Mouse (Mus musculus) hematopoietic stem cell, adult 5-6 weeks (primary cell): ENCODE results near the gene Ubl3. TPM values are rescaled to one million over a fixed set of nuclear protein-coding genes. Genes with fewer than 3 reads are reported as not detected.

ENCODE experiments used
- ATAC-seq, 2 experiments: fragments of 125-278 bp in 1 of 2; replicated peaks in 1 of 2; 2 replicates each; pipeline ENCODE4 v1.8.0; 2016 to 2017; ENCODE audit warnings: inconsistent platforms in 2 of 2, mild to moderate bottlenecking in 2 of 2, moderate number of reproducible peaks in 2 of 2, low read depth in 1 of 2, moderate TSS enrichment in 1 of 2; ENCODE audit not compliant: low FRiP score in 2 of 2, poor library complexity in 2 of 2, severe bottlenecking in 2 of 2, insufficient read depth in 1 of 2, low TSS enrichment in 1 of 2
- total RNA-seq: library from RNA; stranded (forward); fragments of 172-1452, 232-1000 nt; gene quantifications from 2 replicates; pipeline ENCODE4 v1.2.3, GENCODE M21; 2017

Gene Ubl3
- total RNA-seq, result 40.5 and 45.2 TPM in 2 replicates

DNA sequence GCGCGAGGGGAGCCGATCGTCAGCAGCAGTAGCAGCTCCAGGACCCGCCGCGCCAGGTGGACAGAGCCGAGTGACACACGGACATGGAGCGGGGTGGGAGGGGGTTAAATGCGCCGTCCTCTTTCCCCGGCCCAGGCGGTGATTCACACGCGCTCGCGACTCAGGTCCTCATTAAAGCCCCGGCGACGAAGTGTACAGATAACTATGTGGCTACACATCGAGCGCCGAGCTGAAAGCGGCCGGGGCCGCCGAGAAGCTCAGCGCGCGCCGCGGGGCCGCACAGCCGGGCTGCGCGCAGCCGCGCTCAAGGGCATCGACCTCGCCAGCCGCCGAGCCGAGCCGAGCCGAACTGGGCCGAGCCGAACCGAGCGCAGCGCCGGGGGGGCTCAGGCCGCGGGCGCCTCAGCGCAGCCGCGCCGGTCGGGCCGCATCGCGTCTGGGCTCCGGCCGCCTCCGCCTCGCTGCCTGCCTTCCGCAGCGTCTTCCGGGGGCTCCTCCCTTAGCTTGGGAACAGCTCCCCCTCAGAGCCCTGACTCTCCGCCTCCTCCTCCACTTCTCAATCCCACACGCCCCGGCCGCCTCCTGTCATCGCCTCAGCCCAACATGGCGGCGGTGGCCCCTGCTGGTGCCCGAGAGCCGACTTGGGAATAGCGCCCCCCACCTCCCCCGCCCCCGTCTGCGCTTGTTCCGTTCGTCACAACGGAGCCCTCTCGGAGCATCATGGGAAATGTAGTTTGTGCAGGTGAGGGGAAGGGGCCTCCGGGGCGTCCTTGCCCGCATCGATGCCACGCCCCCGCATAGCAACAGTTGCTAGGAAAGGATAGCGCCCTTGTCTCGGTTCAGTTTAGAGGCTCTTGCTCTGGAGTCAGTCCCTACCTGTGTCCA is at the start of gene Ubl3:
Gene Ubl3 (minus strand): TSS at position 603 of the 885 bp plus-strand sequence.
- peak; percentile 64 to 69 for ATAC-seq

DNA sequence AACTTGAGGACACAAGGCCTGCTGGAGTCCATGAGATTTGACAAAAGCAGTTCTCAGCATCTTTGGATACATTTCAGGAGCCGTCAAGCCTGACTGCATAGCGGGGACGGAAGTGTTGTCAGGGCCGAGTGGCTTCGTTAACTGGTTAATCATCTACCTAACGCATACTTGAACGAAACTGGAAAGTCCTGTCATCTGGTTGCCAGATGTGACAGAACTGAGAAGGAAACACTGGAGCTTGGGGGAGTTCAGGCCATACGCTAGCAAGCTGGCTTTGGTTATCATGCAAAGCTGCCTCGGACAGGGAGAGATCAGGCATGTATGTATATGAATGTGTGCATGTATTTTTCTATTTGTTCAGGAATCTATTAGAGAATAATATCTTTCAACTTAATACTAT is 45.8 kb upstream of the Ubl3 start:
- ATAC-seq, result no peak

DNA sequence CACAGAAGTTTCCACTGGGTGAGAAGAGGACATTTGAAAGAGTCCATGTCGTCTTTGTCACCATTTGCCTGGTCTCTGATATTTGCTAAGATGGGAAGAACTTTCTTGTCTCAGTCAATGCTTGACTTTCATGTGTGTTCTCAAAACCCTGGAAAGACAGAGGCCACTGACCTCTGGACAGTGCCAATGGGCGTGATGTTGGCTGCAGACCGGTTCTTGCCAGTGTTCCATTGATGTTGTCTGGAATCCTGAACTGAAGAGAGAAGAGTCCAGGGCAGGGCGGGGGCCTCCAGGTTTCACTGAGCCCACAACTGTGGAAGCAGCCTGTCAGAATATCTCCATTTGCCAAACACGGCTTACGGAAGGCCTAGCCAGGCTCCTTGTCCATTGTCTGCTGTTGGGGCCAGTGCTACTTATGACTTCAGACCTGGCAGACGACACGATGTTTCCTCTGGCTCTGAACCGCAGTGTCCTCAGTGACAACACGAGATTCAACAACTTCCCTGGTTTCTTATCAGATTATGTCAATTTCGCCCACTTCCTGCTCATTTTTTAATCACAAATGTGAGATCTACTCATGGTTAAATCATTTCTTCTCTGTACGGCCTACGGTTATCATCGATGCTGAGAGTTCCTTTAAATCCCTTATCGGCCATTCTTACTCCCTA is 43.6 kb upstream of the Ubl3 start:
- ATAC-seq, result no peak

DNA sequence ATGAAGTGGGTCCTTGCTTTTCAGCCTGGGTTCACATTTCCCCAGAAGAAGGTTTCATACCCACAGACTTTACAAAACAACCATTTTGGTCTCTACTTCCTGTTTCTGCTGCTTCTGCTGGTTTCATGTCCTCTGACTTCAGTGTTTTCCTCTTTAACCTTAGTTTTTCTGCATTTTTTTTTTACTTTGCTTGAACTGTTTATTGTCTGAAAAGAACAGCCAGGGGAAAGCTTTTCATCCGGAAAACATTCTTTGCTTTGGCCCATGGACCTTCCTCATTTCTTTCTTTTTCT is 42.8 kb upstream of the Ubl3 start:
- ATAC-seq, result peak in 1 of 2 experiments; percentile 42; a peak in 1 of 4 replicates

DNA sequence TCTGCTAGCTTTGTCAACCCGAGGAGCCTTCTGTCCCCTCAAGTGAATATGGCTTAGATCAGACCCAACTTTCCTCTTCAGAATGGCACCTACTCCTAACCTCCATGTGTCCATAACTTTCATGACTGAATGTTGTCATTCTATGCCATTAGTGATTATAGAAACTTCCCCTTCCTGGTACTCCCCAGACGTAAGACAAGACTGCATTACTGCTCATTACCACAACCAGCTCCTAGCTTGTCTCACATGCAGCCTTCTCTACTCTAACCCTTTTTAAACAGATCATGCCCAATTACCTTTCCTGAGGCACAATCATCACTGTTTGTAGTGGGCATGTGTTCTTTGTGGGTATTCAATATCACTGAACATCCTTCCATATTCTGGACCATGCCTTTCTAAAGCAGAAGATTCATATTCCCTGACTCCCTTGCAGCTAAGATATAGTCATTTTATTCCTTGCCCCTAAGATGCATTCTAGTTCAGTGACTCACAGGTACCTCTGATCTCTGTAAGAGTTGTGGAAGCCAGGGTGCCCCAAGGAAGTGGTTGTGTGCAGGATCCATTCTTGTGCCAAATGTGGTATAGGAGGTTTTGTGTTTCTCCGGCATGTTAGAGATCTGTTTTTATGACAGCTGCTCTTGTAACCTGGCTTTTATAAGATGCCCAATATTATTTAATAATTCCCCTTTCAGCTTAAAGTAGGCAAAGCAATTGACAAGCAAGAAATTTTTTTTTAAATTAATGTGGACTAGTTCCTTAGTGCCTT is 42.3 kb upstream of the Ubl3 start:
- ATAC-seq, result no peak

GRCm38 (mm10) chr5:148593607-148594006 is 41.0 kb upstream of the Ubl3 start:
- ATAC-seq, result no peak

DNA sequence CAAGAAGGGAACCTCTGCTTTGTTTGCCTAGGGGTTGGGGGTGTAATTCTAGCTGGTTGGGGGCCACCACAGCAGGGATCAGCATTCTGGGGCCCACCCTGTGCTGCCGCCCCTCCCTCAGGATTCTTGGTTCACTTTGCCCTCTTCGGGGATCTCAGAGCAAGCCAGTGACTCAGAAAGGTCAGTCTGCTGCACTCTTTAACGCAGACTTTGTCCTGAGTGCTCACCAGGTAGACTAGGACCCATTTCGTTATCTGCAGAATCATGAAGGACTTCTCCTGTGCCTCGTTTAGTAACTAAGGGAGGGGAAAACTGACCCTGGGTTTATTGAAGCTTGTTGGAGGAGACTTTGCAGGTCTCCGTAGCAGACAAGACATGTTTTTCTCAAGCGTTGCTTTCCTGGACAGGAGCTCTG is 38.9 kb upstream of the Ubl3 start:
- no peak for ATAC-seq

DNA sequence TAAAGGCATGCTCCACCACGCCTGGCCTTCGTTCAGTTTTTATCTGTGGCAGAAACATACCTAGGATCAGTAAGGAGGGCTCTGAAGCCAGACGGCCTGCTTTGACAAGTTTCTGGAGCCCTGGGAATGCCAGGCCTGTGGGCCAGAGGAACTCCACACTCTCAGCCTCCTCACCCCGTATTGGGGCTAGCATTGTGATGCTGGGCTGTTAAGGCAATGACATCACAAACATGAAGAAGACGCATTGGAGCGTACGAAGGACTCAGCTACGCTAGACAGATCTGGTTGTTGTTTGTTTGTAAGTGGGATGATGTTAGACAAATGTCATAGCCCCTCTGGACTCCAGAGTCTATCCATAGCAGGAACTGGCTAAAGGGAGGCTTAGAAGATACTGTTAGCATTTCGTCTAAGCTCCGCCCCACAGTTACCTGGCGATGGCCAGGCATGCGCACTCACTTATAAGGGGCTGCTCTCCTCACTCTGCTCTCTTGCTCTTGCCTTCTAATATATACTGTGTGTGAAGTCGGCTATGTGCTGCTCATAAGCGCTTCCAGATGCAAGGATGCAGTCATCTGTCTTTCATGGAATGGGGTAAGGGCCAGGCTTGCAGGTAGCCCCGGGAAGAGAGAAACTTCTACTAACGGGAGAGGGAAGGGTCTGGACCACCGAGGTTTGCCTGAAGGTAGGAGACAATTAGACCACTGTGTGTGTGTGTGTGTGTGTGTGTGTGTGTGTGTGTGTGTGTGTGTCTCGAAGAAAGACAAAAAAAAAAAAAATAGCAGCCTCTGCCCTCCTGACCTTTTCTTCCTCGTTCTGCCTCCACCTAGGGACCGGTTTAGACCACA is 38.2 kb upstream of the Ubl3 start:
- ATAC-seq, result no peak

- ATAC-seq, result no peak
Measured at GRCm38 (mm10) chr5:148588987-148589386, 36.4 kb upstream of the Ubl3 start.

DNA sequence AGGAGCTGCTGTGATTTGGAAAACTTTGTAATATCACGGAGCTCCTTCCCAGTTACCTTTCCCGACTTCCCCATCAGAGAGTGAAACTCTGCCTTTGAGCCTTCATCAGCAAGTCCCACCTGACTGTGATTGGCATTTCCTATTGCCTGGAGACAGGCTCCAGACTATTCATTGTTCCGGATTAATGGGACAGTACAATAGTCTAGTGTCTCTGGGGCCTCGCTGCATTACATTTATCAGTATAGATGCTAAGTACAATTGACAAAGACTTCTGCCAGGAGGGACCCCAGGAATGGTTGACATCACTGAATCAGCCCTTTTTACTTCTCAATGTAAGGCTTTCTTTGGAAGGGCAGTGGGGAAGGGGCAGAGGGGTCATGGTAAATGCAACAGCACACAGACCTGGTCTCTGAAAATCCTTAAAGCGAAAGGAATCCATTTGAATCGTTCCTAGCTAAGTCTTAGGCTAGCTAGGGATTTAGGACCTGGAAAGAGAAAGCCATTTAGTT is 35.6 kb upstream of the Ubl3 start:
- ATAC-seq, result no peak

DNA sequence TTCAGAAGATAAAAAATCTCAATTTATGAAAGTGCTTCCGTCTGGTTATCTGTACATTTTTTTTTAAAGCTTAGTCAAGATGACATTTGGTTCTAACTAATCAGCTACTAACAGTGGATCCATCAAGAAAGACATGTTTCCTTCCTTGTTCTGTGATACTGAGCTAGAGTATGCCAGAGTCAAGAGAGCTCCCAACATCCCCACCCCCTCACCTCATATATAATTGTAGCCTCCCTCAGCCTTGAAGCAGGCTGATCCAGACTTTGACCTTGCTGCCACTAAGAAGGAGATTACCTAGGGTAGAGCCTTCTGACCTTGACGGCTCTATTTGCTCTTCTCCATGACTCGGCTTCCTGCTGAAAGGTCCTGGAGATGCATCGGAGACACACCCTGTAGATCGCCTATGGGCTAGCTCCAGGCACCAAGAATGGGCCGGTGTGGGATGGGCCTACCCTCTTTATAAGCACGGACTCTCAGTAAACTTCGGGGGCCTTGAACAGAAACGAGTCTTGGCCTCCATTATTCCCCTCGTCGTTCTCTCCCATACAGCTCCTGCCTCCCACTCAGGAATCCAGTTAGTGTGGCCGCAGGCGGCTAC is 27.9 kb upstream of the Ubl3 start:
- no peak for ATAC-seq

DNA sequence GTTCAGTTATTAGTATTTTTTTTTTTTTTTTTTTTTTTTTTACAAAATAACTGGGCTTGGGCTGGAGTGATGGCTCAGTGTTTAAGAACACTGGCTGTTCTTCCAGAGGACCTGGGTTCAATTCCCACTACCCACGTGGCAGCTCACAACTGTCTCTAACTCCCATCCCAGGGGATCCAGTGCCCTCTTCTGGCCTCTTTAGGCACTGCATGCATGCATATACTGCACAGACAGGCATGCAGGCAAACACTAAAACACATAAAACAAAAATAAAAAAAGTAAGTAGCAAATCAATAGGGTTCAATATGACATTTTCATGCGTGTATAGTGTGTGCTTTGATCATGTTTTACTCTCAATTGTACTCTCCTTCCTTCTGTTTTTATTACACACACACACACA is 26.6 kb upstream of the Ubl3 start:
- ATAC-seq, result no peak

DNA sequence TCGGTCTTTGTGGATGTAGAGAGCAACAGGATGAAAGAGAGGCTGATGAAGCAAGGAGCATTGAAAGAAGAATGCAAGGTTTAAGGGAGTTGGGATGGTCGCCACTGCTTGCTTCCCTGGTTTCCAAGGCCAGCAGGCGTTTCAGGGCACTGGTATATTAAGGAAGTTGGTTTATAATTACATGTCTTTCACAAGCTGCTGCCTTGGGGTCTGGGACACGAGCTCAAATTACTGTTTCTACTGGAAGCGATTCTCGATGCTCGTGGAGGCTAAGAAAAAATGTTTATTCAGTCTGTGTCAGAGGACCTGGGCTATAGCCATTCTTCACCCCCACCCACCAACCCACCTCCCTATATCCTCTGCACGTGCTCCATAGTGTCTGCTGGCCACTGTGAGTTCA is 25.8 kb upstream of the Ubl3 start:
- ATAC-seq, result no peak

GRCm38 (mm10) chr5:148577278-148577677 is 24.7 kb upstream of the Ubl3 start:
- no peak for ATAC-seq

DNA sequence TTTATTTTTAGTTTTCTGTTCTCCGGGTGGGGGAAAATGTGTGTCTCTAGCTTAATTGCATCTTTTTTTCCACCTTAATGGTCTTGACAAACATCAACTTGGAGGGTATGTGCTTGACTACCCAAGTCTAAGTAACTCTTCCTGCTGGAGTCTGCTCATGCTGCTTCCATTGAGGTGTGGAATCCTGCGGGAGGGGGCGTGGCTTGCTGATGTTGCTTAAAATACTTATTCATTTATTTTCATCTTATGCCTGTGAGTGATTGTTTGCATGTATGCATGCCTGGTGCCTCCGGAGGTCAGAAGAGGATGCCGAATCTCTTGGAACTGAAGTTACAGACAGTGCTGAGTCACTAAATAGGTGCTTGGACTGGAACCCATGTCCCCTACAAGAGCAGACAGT is 22.6 kb upstream of the Ubl3 start:
- no peak; a peak in 1 of 4 replicates for ATAC-seq

GRCm38 (mm10) chr5:148572676-148573075 is 20.1 kb upstream of the Ubl3 start:
- ATAC-seq, result no peak
